Mouse (Mus musculus): ENCODE results near the gene Mrps34. TPM values are rescaled to one million over a fixed set of nuclear protein-coding genes. Genes with fewer than 3 reads are reported as not detected.

Mrps34 gene
- polyA plus RNA-seq, 1 experiment from 2014 or later: 70.5 TPM

GRCm38 (mm10) chr17:24874989-24875388, 19.9 kb upstream of the Mrps34 start:
- no peaks in the 10 kb centered on the region for H3K36me3 ChIP-seq (ENCODE audit: control insufficient read depth, insufficient read depth, low read length)
- H3K4me1 ChIP-seq (replicated peaks; ENCODE audit: control insufficient read depth, insufficient read depth, low read length): no peaks in the 10 kb centered on the region
- H3K27ac ChIP-seq (ENCODE audit: low read depth, low read length): no peak overlapping the region
- H3K4me2 ChIP-seq (replicated peaks; ENCODE audit: low read depth, low read length): no peak overlapping the region
- H3K4me3 ChIP-seq (ENCODE audit: low read depth, low read length): no peak overlapping the region
- no peak overlapping the region for H3K9ac ChIP-seq (ENCODE audit: low read depth, low read length)
- ATAC-seq (ENCODE audit: low FRiP score): no peak
- no peak for DNase-seq (ENCODE audit: low spot score)
- no peaks in the 10 kb centered on the region for H3K9me3 ChIP-seq (ENCODE audit: control insufficient read depth, low read length)
- no peaks in the 10 kb centered on the region for H3K27me3 ChIP-seq (ENCODE audit: control insufficient read depth, insufficient read depth, low read length)
- 76% methylated on average over 8 of the region's 8 CpGs for WGBS

GRCm38 (mm10) chr17:24877336-24878116, 17.4 kb upstream of the Mrps34 start:
- ATAC-seq (ENCODE audit: low FRiP score): no peak
- Histone ChIP-seq H3K27me3 (ENCODE audit: control insufficient read depth, insufficient read depth, low read length) (no peaks in the 10 kb centered on the region), H3K36me3 (ENCODE audit: control insufficient read depth, insufficient read depth, low read length) (no peaks in the 10 kb centered on the region), H3K4me3 (ENCODE audit: low read depth, low read length) (no peak overlapping the region), H3K27ac (ENCODE audit: low read depth, low read length) (no peak overlapping the region), H3K9ac (ENCODE audit: low read depth, low read length) (no peak overlapping the region), H3K4me2 (replicated peaks; ENCODE audit: low read depth, low read length) (no peak overlapping the region), H3K4me1 (replicated peaks; ENCODE audit: control insufficient read depth, insufficient read depth, low read length) (no peaks in the 10 kb centered on the region), H3K9me3 (ENCODE audit: control insufficient read depth, low read length) (no peaks in the 10 kb centered on the region)
- no peak for DNase-seq (ENCODE audit: low spot score)
- 60% methylated on average over 10 of the region's 10 CpGs for WGBS

- no peaks in the 10 kb centered on the region for H3K4me1 ChIP-seq (replicated peaks; ENCODE audit: control insufficient read depth, insufficient read depth, low read length)
- 37% methylated on average over 5 of the region's 5 CpGs for WGBS
Observed at GRCm38 (mm10) chr17:24878117-24878397, 16.9 kb upstream of the Mrps34 start.

GRCm38 (mm10) chr17:24878531-24878930, 16.4 kb upstream of the Mrps34 start:
- Histone ChIP-seq H3K4me2 (replicated peaks; ENCODE audit: low read depth, low read length) (no peak overlapping the region), H3K27ac (ENCODE audit: low read depth, low read length) (no peak overlapping the region), H3K9ac (ENCODE audit: low read depth, low read length) (no peak overlapping the region), H3K4me1 (replicated peaks; ENCODE audit: control insufficient read depth, insufficient read depth, low read length) (no peaks in the 10 kb centered on the region), H3K27me3 (ENCODE audit: control insufficient read depth, insufficient read depth, low read length) (no peaks in the 10 kb centered on the region), H3K9me3 (ENCODE audit: control insufficient read depth, low read length) (no peaks in the 10 kb centered on the region), H3K4me3 (ENCODE audit: low read depth, low read length) (no peak overlapping the region), H3K36me3 (ENCODE audit: control insufficient read depth, insufficient read depth, low read length) (no peaks in the 10 kb centered on the region)
- ATAC-seq (ENCODE audit: low FRiP score) (no peak), DNase-seq (ENCODE audit: low spot score) (no peak)
- 81% methylated on average over 8 of the region's 8 CpGs for WGBS

More at GRCm38 (mm10) chr17:24878117-24878397, 16.9 kb upstream of the Mrps34 start:
- Histone ChIP-seq H3K4me2 (replicated peaks; ENCODE audit: low read depth, low read length) (no peak overlapping the region), H3K9ac (ENCODE audit: low read depth, low read length) (no peak overlapping the region), H3K9me3 (ENCODE audit: control insufficient read depth, low read length) (no peaks in the 10 kb centered on the region), H3K36me3 (ENCODE audit: control insufficient read depth, insufficient read depth, low read length) (no peaks in the 10 kb centered on the region), H3K27ac (ENCODE audit: low read depth, low read length) (no peak overlapping the region), H3K27me3 (ENCODE audit: control insufficient read depth, insufficient read depth, low read length) (no peaks in the 10 kb centered on the region), H3K4me3 (ENCODE audit: low read depth, low read length) (no peak overlapping the region)
- no peak for ATAC-seq (ENCODE audit: low FRiP score)
- DNase-seq (ENCODE audit: low spot score): no peak

- Histone ChIP-seq H3K36me3 (ENCODE audit: control insufficient read depth, insufficient read depth, low read length) (no peaks in the 10 kb centered on the region), H3K27me3 (ENCODE audit: control insufficient read depth, insufficient read depth, low read length) (no peaks in the 10 kb centered on the region), H3K9me3 (ENCODE audit: control insufficient read depth, low read length) (no peaks in the 10 kb centered on the region), H3K4me3 (ENCODE audit: low read depth, low read length) (no peak overlapping the region), H3K27ac (ENCODE audit: low read depth, low read length) (no peak overlapping the region), H3K4me2 (replicated peaks; ENCODE audit: low read depth, low read length) (no peak overlapping the region), H3K9ac (ENCODE audit: low read depth, low read length) (no peak overlapping the region), H3K4me1 (replicated peaks; ENCODE audit: control insufficient read depth, insufficient read depth, low read length) (peaks cover 6% of the 10 kb centered on the region; the same call in 1 of the 2 replicates)
- WGBS: 48% methylated on average over 7 of the region's 7 CpGs
- DNase-seq (ENCODE audit: low spot score) (peak; percentile 57), ATAC-seq (ENCODE audit: low FRiP score) (no peak)
Observed at GRCm38 (mm10) chr17:24881738-24882440, 13.0 kb upstream of the Mrps34 start.

GRCm38 (mm10) chr17:24884391-24884790, 10.5 kb upstream of the Mrps34 start:
- no peak overlapping the region for H3K9ac ChIP-seq (ENCODE audit: low read depth, low read length)
- H3K27ac ChIP-seq (ENCODE audit: low read depth, low read length): no peak overlapping the region
- H3K27me3 ChIP-seq (ENCODE audit: control insufficient read depth, insufficient read depth, low read length): no peaks in the 10 kb centered on the region
- 86% methylated on average over 6 of the region's 6 CpGs for WGBS
- H3K36me3 ChIP-seq (ENCODE audit: control insufficient read depth, insufficient read depth, low read length): no peaks in the 10 kb centered on the region
- H3K9me3 ChIP-seq (ENCODE audit: control insufficient read depth, low read length): no peaks in the 10 kb centered on the region
- H3K4me2 ChIP-seq (replicated peaks; ENCODE audit: low read depth, low read length): no peak overlapping the region
- no peak for DNase-seq (ENCODE audit: low spot score)
- no peak for ATAC-seq (ENCODE audit: low FRiP score)
- peaks cover 8% of the 10 kb centered on the region; the same call in 1 of the 2 replicates for H3K4me1 ChIP-seq (replicated peaks; ENCODE audit: control insufficient read depth, insufficient read depth, low read length)
- no peak overlapping the region for H3K4me3 ChIP-seq (ENCODE audit: low read depth, low read length)

GRCm38 (mm10) chr17:24885356-24886133, 9.4 kb upstream of the Mrps34 start:
- DNase-seq (ENCODE audit: low spot score) (no peak), ATAC-seq (ENCODE audit: low FRiP score) (0 out of 2 replicates have a peak, but pooled peaks have one; percentile 1)
- 27% methylated on average over 22 of the region's 22 CpGs for WGBS
- Histone ChIP-seq H3K4me2 (replicated peaks; ENCODE audit: low read depth, low read length) (peak overlapping the region; percentile 82), H3K4me3 (ENCODE audit: low read depth, low read length) (peak overlapping the region; percentile 82), H3K9me3 (ENCODE audit: control insufficient read depth, low read length) (no peaks in the 10 kb centered on the region), H3K27me3 (ENCODE audit: control insufficient read depth, insufficient read depth, low read length) (no peaks in the 10 kb centered on the region), H3K27ac (ENCODE audit: low read depth, low read length) (no peak overlapping the region), H3K36me3 (ENCODE audit: control insufficient read depth, insufficient read depth, low read length) (no peaks in the 10 kb centered on the region; the same call in 1 of the 2 replicates), H3K9ac (ENCODE audit: low read depth, low read length) (peak overlapping the region; percentile 59), H3K4me1 (replicated peaks; ENCODE audit: control insufficient read depth, insufficient read depth, low read length) (peaks cover 8% of the 10 kb centered on the region; the same call in 1 of the 2 replicates)

GRCm38 (mm10) chr17:24886134-24886931, 8.6 kb upstream of the Mrps34 start, which contains the start of the genes Nubp2 and Spsb3:
Gene Nubp2 (minus strand): TSS chr17:24886349.
Gene Spsb3 (plus strand): TSS chr17:24886643.
- peak within 1 kb of the TSS; percentile 91 for H3K4me2 ChIP-seq (replicated peaks; ENCODE audit: low read depth, low read length)
- no peaks in the 10 kb centered on the region for H3K9me3 ChIP-seq (ENCODE audit: control insufficient read depth, low read length)
- peak within 1 kb of the TSS; percentile 88 for H3K9ac ChIP-seq (ENCODE audit: low read depth, low read length)
- ATAC-seq (ENCODE audit: low FRiP score) (peak; percentile 97), DNase-seq (ENCODE audit: low spot score) (peak; percentile 96)
- 0 out of 2 replicates have a peak within 1 kb of the TSS, but pooled peaks have one; percentile 62 for H3K27ac ChIP-seq (ENCODE audit: low read depth, low read length)
- peak within 1 kb of the TSS; percentile 92 for H3K4me3 ChIP-seq (ENCODE audit: low read depth, low read length)
- H3K4me1 ChIP-seq (replicated peaks; ENCODE audit: control insufficient read depth, insufficient read depth, low read length): peaks cover 8% of the 10 kb centered on the region; the same call in 1 of the 2 replicates
- no peaks in the 10 kb centered on the region; the same call in 1 of the 2 replicates for H3K36me3 ChIP-seq (ENCODE audit: control insufficient read depth, insufficient read depth, low read length)
- under 1% methylated on average over 69 of the region's 69 CpGs for WGBS
- no peaks in the 10 kb centered on the region for H3K27me3 ChIP-seq (ENCODE audit: control insufficient read depth, insufficient read depth, low read length)
